Mouse (Mus musculus): ENCODE results near the gene Slc22a14.
"Not testable (repeated sequence)": the region's sequence is repeated elsewhere in the genome, so short reads cannot be mapped to it uniquely, and the experiment has no call there.

The Slc22a14 gene

GRCm38 (mm10) chr9:119322289-119323259 is 42.8 kb downstream of the Slc22a14 start, which contains the start of gene Oxsr1:
Gene Oxsr1, minus strand, starts transcription at chr9:119322427.
- DNase-seq (ENCODE audit: low spot score): peak; percentile 90

- peak; percentile 18 for DNase-seq (ENCODE audit: low spot score)
Observed at GRCm38 (mm10) chr9:119321392-119322229, 43.7 kb downstream of the Slc22a14 start.

GRCm38 (mm10) chr9:119320946-119321345 is 44.4 kb downstream of the Slc22a14 start:
- no peak for DNase-seq (ENCODE audit: low spot score)

GRCm38 (mm10) chr9:119320446-119320845 is 44.9 kb downstream of the Slc22a14 start:
- DNase-seq (ENCODE audit: low spot score): no peak

GRCm38 (mm10) chr9:119318891-119319290 is 46.5 kb downstream of the Slc22a14 start:
- no peak for DNase-seq (ENCODE audit: low spot score)

GRCm38 (mm10) chr9:119313096-119313495 is 52.3 kb downstream of the Slc22a14 start:
- DNase-seq (ENCODE audit: low spot score): no peak

GRCm38 (mm10) chr9:119309067-119309466 is 56.3 kb downstream of the Slc22a14 start:
- no peak for DNase-seq (ENCODE audit: low spot score)

- DNase-seq (ENCODE audit: low spot score): no peak
Observed at GRCm38 (mm10) chr9:119305863-119306262, 59.5 kb downstream of the Slc22a14 start.

- DNase-seq (ENCODE audit: low spot score): no peak
Observed at GRCm38 (mm10) chr9:119298563-119298962, 66.8 kb downstream of the Slc22a14 start.

- DNase-seq (ENCODE audit: low spot score): no peak
Observed at GRCm38 (mm10) chr9:119297696-119298095, 67.7 kb downstream of the Slc22a14 start.

GRCm38 (mm10) chr9:119290791-119291190 is 74.6 kb downstream of the Slc22a14 start:
- no peak for DNase-seq (ENCODE audit: low spot score)

GRCm38 (mm10) chr9:119280894-119281682 is 84.3 kb downstream of the Slc22a14 start:
- no peak for DNase-seq (ENCODE audit: low spot score)

- no peak for DNase-seq (ENCODE audit: low spot score)
Observed at GRCm38 (mm10) chr9:119278031-119278430, 87.3 kb downstream of the Slc22a14 start.

- no peak for DNase-seq (ENCODE audit: low spot score)
Observed at GRCm38 (mm10) chr9:119276321-119276720, 89.0 kb downstream of the Slc22a14 start.

- not testable (repeated sequence) for DNase-seq (ENCODE audit: low spot score)
Observed at GRCm38 (mm10) chr9:119274814-119275213, 90.5 kb downstream of the Slc22a14 start.

- DNase-seq (ENCODE audit: low spot score): no peak
Observed at GRCm38 (mm10) chr9:119271496-119271895, 93.9 kb downstream of the Slc22a14 start.

- no peak for DNase-seq (ENCODE audit: low spot score)
Observed at GRCm38 (mm10) chr9:119268588-119269145, 96.7 kb downstream of the Slc22a14 start.

- DNase-seq (ENCODE audit: low spot score): no peak
Observed at GRCm38 (mm10) chr9:119268120-119268519, 97.2 kb downstream of the Slc22a14 start.

GRCm38 (mm10) chr9:119266121-119266395 is 99.3 kb downstream of the Slc22a14 start:
- not testable (repeated sequence) for DNase-seq (ENCODE audit: low spot score)

GRCm38 (mm10) chr9:119265373-119266120 is 99.8 kb downstream of the Slc22a14 start:
- DNase-seq (ENCODE audit: low spot score): not testable (repeated sequence)

GRCm38 (mm10) chr9:119263067-119263466 is 102.3 kb downstream of the Slc22a14 start:
- no peak for DNase-seq (ENCODE audit: low spot score)

Measured in urinary bladder, postnatal 10 days (tissue).